Mouse (Mus musculus) liver, adult 2 months (tissue): ENCODE data around the gene Garnl3.

ENCODE experiments used
- CTCF ChIP-seq: fragments of 200-500 bp; IDR thresholded peaks from 2 replicates; pipeline ENCODE4 v1.5.1; 2011; ENCODE audit warnings: low read depth, low read length, control low read depth
- POLR2A ChIP-seq: fragments of 200-500 bp; IDR thresholded peaks from 2 replicates; pipeline ENCODE4 v1.6.1; 2011; ENCODE audit warnings: low read length, control low read depth; ENCODE audit not compliant: insufficient read depth; ENCODE audit errors: extremely low read depth

- TF ChIP-seq POLR2A (no peak), CTCF (0 out of 2 replicates have a peak, but pooled peaks have one; percentile 22)
These were observed 54.2 kb downstream of the Garnl3 start for GRCm38 (mm10) chr2:33077252-33077651.
